Mouse (Mus musculus) urinary bladder, postnatal 0 days (tissue): ENCODE results near the gene Pcx. TPM values are rescaled to one million over a fixed set of nuclear protein-coding genes. Genes with fewer than 3 reads are reported as not detected.

Source experiments
- microRNA-seq: library from miRNA; unstranded; fragments of <30 nt; microRNA quantifications from one replicate; pipeline ENCODE4, GENCODE M21; 2016
- polyA plus RNA-seq: library from polyadenylated mRNA; unstranded; fragments of >200 nt; fragmentation: Nextera tagmentation; extraction: Ambion mirVana; gene quantifications from 2 replicates; pipeline ENCODE4 v1.2.1, GENCODE M21; 2015

The Pcx gene
- polyA plus RNA-seq = 5.5 and 6.2 TPM in 2 replicates

GRCm38 (mm10) chr19:4509986-4510963, at the start of gene Pcx:
Pcx (plus strand) TSS chr19:4510472.

GRCm38 (mm10) chr19:4477345-4478189, 32.7 kb upstream of the Pcx start, which contains the start of gene Syt12:
Syt12 (minus strand) TSS chr19:4477447.

GRCm38 (mm10) chr19:4498062-4498933, 12.0 kb upstream of the Pcx start, which contains the start of gene 2010003K11Rik:
2010003K11Rik (minus strand) TSS chr19:4498583.

GRCm38 (mm10) chr19:4615151-4616093, 105.2 kb downstream of the Pcx start, which contains the start of gene Lrfn4:
Lrfn4 (minus strand) TSS chr19:4615667.

GRCm38 (mm10) chr19:4625179-4625828, 115.0 kb downstream of the Pcx start, which contains the start of gene Rce1:
Rce1 (minus strand) TSS chr19:4625641.

Small RNA genes lying within 50 kb of the gene (microRNA-seq; reads per million reads assigned to microRNA genes)
- not detected for gene Mir6986

Other genes starting within 250 kb of the Pcx start
- gene Ssh3, start 241.3 kb upstream of the Pcx start, polyA plus RNA-seq = 19.2 and 19.3 TPM in 2 replicates
- gene Ankrd13d, start 227.3 kb upstream of the Pcx start, polyA plus RNA-seq = 7.9 and 8.3 TPM in 2 replicates
- gene Grk2, start 204.2 kb upstream of the Pcx start, polyA plus RNA-seq = 12.7 and 15.0 TPM in 2 replicates
- 18.6 and 21.3 TPM in 2 replicates for gene Kdm2a, start 112.2 kb upstream of the Pcx start, polyA plus RNA-seq
- gene Rhod, start 71.0 kb upstream of the Pcx start, polyA plus RNA-seq = 25.0 and 28.7 TPM in 2 replicates
- gene Syt12, start 33.0 kb upstream of the Pcx start, polyA plus RNA-seq = 0.64 and 0.74 TPM in 2 replicates
- not detected in 2 replicates for gene 2010003K11Rik, start 11.9 kb upstream of the Pcx start, polyA plus RNA-seq
- 1.5 and 1.7 TPM in 2 replicates for gene Lrfn4, start 105.2 kb downstream of the Pcx start, polyA plus RNA-seq
- 35.6 and 38.2 TPM in 2 replicates for gene Rce1, start 115.2 kb downstream of the Pcx start, polyA plus RNA-seq
- 1.2 and 1.6 TPM in 2 replicates for gene Gm960, start 188.2 kb downstream of the Pcx start, polyA plus RNA-seq
- gene Sptbn2, start 200.7 kb downstream of the Pcx start, polyA plus RNA-seq = 0.84 and 0.91 TPM in 2 replicates
- 19.3 and 20.2 TPM in 2 replicates for gene Rbm4b, start 246.0 kb downstream of the Pcx start, polyA plus RNA-seq